Mouse (Mus musculus): ENCODE results near the gene Gprin1. TPM values are rescaled to one million over a fixed set of nuclear protein-coding genes. Genes with fewer than 3 reads are reported as not detected.

Gprin1 gene
- polyA plus RNA-seq, 1 experiment: 41.4 TPM

GRCm38 (mm10) chr13:54692711-54693557, 56.7 kb downstream of the Gprin1 start:
- Histone ChIP-seq H3K4me3 (replicated peaks; ENCODE audit: insufficient read depth, low read depth, low read length) (peak overlapping the region; percentile 65), H3K27me3 (ENCODE audit: control insufficient read depth, insufficient read depth, low read length) (no peaks in the 10 kb centered on the region), H3K4me1 (ENCODE audit: control insufficient read depth, insufficient read depth, low read length) (peaks cover 11% of the 10 kb centered on the region), H3K27ac (ENCODE audit: insufficient read depth, low read length) (peak overlapping the region; percentile 77)
- no peak for TF ChIP-seq POLR2A (IDR thresholded peaks at IDR 0.05; ENCODE audit: borderline replicate concordance, insufficient read depth, low read length)
- no peak for TF ChIP-seq CTCF (IDR thresholded peaks at IDR 0.05; ENCODE audit: borderline replicate concordance, insufficient read depth, low read depth, low read length)
- DNase-seq: peak in 1 of 2 experiments; percentile 16
- 8% methylated on average over 21 of the region's 21 CpGs for WGBS

- no peaks in the 10 kb centered on the region for H3K27me3 ChIP-seq (ENCODE audit: control insufficient read depth, insufficient read depth, low read length)
- H3K4me1 ChIP-seq (ENCODE audit: control insufficient read depth, insufficient read depth, low read length): peaks cover 11% of the 10 kb centered on the region
- no peak for DNase-seq
- H3K4me3 ChIP-seq (replicated peaks; ENCODE audit: insufficient read depth, low read depth, low read length): no peak overlapping the region
- no peak for TF ChIP-seq POLR2A (IDR thresholded peaks at IDR 0.05; ENCODE audit: borderline replicate concordance, insufficient read depth, low read length)
- TF ChIP-seq CTCF (IDR thresholded peaks at IDR 0.05; ENCODE audit: borderline replicate concordance, insufficient read depth, low read depth, low read length): no peak
- no peak overlapping the region for H3K27ac ChIP-seq (ENCODE audit: insufficient read depth, low read length)
Measured at GRCm38 (mm10) chr13:54691737-54692136, 57.9 kb downstream of the Gprin1 start.

GRCm38 (mm10) chr13:54690151-54690740, 59.4 kb downstream of the Gprin1 start:
- 79% methylated on average over 8 of the region's 8 CpGs for WGBS
- peak in 1 of 2 experiments; percentile 14 for DNase-seq
- H3K4me3 ChIP-seq (replicated peaks; ENCODE audit: insufficient read depth, low read depth, low read length): no peak overlapping the region
- H3K27ac ChIP-seq (ENCODE audit: insufficient read depth, low read length): no peak overlapping the region
- TF ChIP-seq CTCF (IDR thresholded peaks at IDR 0.05; ENCODE audit: borderline replicate concordance, insufficient read depth, low read depth, low read length) (no peak), POLR2A (IDR thresholded peaks at IDR 0.05; ENCODE audit: borderline replicate concordance, insufficient read depth, low read length) (no peak)
- no peaks in the 10 kb centered on the region for H3K27me3 ChIP-seq (ENCODE audit: control insufficient read depth, insufficient read depth, low read length)
- peaks cover 23% of the 10 kb centered on the region for H3K4me1 ChIP-seq (ENCODE audit: control insufficient read depth, insufficient read depth, low read length)

- H3K4me1 ChIP-seq (ENCODE audit: control insufficient read depth, insufficient read depth, low read length): peaks cover 30% of the 10 kb centered on the region
- H3K27me3 ChIP-seq (ENCODE audit: control insufficient read depth, insufficient read depth, low read length): no peaks in the 10 kb centered on the region
- under 1% methylated on average over 73 of the region's 82 CpGs for WGBS
- TF ChIP-seq POLR2A (IDR thresholded peaks at IDR 0.05; ENCODE audit: borderline replicate concordance, insufficient read depth, low read length) (peak; percentile 86), CTCF (IDR thresholded peaks at IDR 0.05; ENCODE audit: borderline replicate concordance, insufficient read depth, low read depth, low read length) (no peak)
- peak overlapping the region; percentile 99 for H3K27ac ChIP-seq (ENCODE audit: insufficient read depth, low read length)
- peak; percentile 98 to 99 for DNase-seq
- H3K4me3 ChIP-seq (replicated peaks; ENCODE audit: insufficient read depth, low read depth, low read length): peak overlapping the region; percentile 97
Measured at GRCm38 (mm10) chr13:54687575-54688424, 61.9 kb downstream of the Gprin1 start.

GRCm38 (mm10) chr13:54687096-54687495, 62.6 kb downstream of the Gprin1 start:
- H3K27me3 ChIP-seq (ENCODE audit: control insufficient read depth, insufficient read depth, low read length): no peaks in the 10 kb centered on the region
- WGBS: under 1% methylated on average over 35 of the region's 35 CpGs
- TF ChIP-seq CTCF (IDR thresholded peaks at IDR 0.05; ENCODE audit: borderline replicate concordance, insufficient read depth, low read depth, low read length): no peak
- no peak for TF ChIP-seq POLR2A (IDR thresholded peaks at IDR 0.05; ENCODE audit: borderline replicate concordance, insufficient read depth, low read length)
- peak overlapping the region; percentile 53 for H3K27ac ChIP-seq (ENCODE audit: insufficient read depth, low read length)
- peak overlapping the region; percentile 76 for H3K4me3 ChIP-seq (replicated peaks; ENCODE audit: insufficient read depth, low read depth, low read length)
- peak; percentile 75 to 76 for DNase-seq
- peaks cover 23% of the 10 kb centered on the region for H3K4me1 ChIP-seq (ENCODE audit: control insufficient read depth, insufficient read depth, low read length)

Other genes starting within 250 kb of the Gprin1 start
- 20.2 and 21.5 TPM in 2 replicates for gene Simc1, start 246.1 kb downstream of the Gprin1 start, polyA plus RNA-seq (2012; rRNA removed)
- gene 4833439L19Rik, start 184.4 kb downstream of the Gprin1 start, polyA plus RNA-seq (2012; rRNA removed): 199 and 212 TPM in 2 replicates
- 29.4 and 32.0 TPM in 2 replicates for gene Arl10, start 174.9 kb downstream of the Gprin1 start, polyA plus RNA-seq (2012; rRNA removed)
- gene Nop16, start 159.8 kb downstream of the Gprin1 start, polyA plus RNA-seq (2012; rRNA removed): 24.4 and 26.4 TPM in 2 replicates
- 290 and 306 TPM in 2 replicates for gene Higd2a, start 159.7 kb downstream of the Gprin1 start, polyA plus RNA-seq (2012; rRNA removed)
- 391 and 435 TPM in 2 replicates for gene Cltb, start 138.5 kb downstream of the Gprin1 start, polyA plus RNA-seq (2012; rRNA removed)
- gene Faf2, start 128.1 kb downstream of the Gprin1 start, polyA plus RNA-seq (2012; rRNA removed): 38.3 and 39.2 TPM in 2 replicates
- 91.5 and 99.5 TPM in 2 replicates for gene Rnf44, start 56.0 kb downstream of the Gprin1 start, polyA plus RNA-seq (2012; rRNA removed)
- gene Cdhr2, start 48.4 kb downstream of the Gprin1 start, polyA plus RNA-seq (2012; rRNA removed): 0.16 and 0.23 TPM in 2 replicates
- 851 and 853 TPM in 2 replicates for gene Sncb, start 16.7 kb upstream of the Gprin1 start, polyA plus RNA-seq (2012; rRNA removed)
- not detected in 2 replicates for gene Eif4e1b, start 34.1 kb upstream of the Gprin1 start, polyA plus RNA-seq (2012; rRNA removed)
- gene Tspan17, start 39.5 kb upstream of the Gprin1 start, polyA plus RNA-seq (2012; rRNA removed): 87.9 and 89.8 TPM in 2 replicates
- gene Unc5a, start 199.5 kb upstream of the Gprin1 start, polyA plus RNA-seq (2012; rRNA removed): 37.7 and 41.0 TPM in 2 replicates